Mouse (Mus musculus): ENCODE measurements around the gene Osbpl5. TPM values are rescaled to one million over a fixed set of nuclear protein-coding genes. Genes with fewer than 3 reads are reported as not detected.
A peak's percentile ranks its signal among the peaks of the same experiment; 100 is the strongest.
"Not testable (repeated sequence)": the region's sequence is repeated elsewhere in the genome, so short reads cannot be mapped to it uniquely, and the experiment has no call there.

Gene Osbpl5
- polyA plus RNA-seq, 1 experiment from 2014 or later: 11.9 TPM

- H3K9me3 ChIP-seq (replicated peaks; ENCODE audit: control insufficient read depth, low read length); H3K36me3 ChIP-seq (replicated peaks; ENCODE audit: control insufficient read depth, insufficient read depth, low read depth, low read length); H3K4me1 ChIP-seq (ENCODE audit: control insufficient read depth, insufficient read depth, low read length); H3K27me3 ChIP-seq (ENCODE audit: control insufficient read depth, insufficient read depth, low read length); DNase-seq (ENCODE audit: low spot score); H3K27ac ChIP-seq (replicated peaks; ENCODE audit: low read depth, low read length); ATAC-seq (replicated peaks; ENCODE audit: insufficient number of reproducible peaks, low FRiP score, low TSS enrichment, low read depth); H3K9ac ChIP-seq (replicated peaks; ENCODE audit: low read length); H3K4me3 ChIP-seq (ENCODE audit: low read depth, low read length); H3K4me2 ChIP-seq (ENCODE audit: low read depth, low read length): not testable (repeated sequence)
- 93% methylated on average over 1 of the region's 2 CpGs for WGBS
These were observed 72.2 kb downstream of the Osbpl5 start for GRCm38 (mm10) chr7:143684569-143684968.

GRCm38 (mm10) chr7:143681566-143681965 is 75.2 kb downstream of the Osbpl5 start:
- no peak for ATAC-seq (replicated peaks; ENCODE audit: insufficient number of reproducible peaks, low FRiP score, low TSS enrichment, low read depth)
- H3K4me1 ChIP-seq (ENCODE audit: control insufficient read depth, insufficient read depth, low read length): peaks cover 2% of the 10 kb centered on the region; the same call in 1 of the 2 replicates
- H3K27me3 ChIP-seq (ENCODE audit: control insufficient read depth, insufficient read depth, low read length): no peaks in the 10 kb centered on the region
- H3K9me3 ChIP-seq (replicated peaks; ENCODE audit: control insufficient read depth, low read length): no peaks in the 10 kb centered on the region
- H3K36me3 ChIP-seq (replicated peaks; ENCODE audit: control insufficient read depth, insufficient read depth, low read depth, low read length): no peaks in the 10 kb centered on the region
- H3K4me3 ChIP-seq (ENCODE audit: low read depth, low read length): no peak overlapping the region
- no peak overlapping the region for H3K9ac ChIP-seq (replicated peaks; ENCODE audit: low read length)
- H3K27ac ChIP-seq (replicated peaks; ENCODE audit: low read depth, low read length): no peak overlapping the region
- no peak for DNase-seq (ENCODE audit: low spot score)
- WGBS: 80% methylated on average over 1 of the region's 1 CpGs
- H3K4me2 ChIP-seq (ENCODE audit: low read depth, low read length): no peak overlapping the region

- H3K36me3 ChIP-seq (replicated peaks; ENCODE audit: control insufficient read depth, insufficient read depth, low read depth, low read length); H3K4me2 ChIP-seq (ENCODE audit: low read depth, low read length); H3K27me3 ChIP-seq (ENCODE audit: control insufficient read depth, insufficient read depth, low read length); H3K27ac ChIP-seq (replicated peaks; ENCODE audit: low read depth, low read length); H3K9ac ChIP-seq (replicated peaks; ENCODE audit: low read length); H3K4me1 ChIP-seq (ENCODE audit: control insufficient read depth, insufficient read depth, low read length); ATAC-seq (replicated peaks; ENCODE audit: insufficient number of reproducible peaks, low FRiP score, low TSS enrichment, low read depth); H3K4me3 ChIP-seq (ENCODE audit: low read depth, low read length); H3K9me3 ChIP-seq (replicated peaks; ENCODE audit: control insufficient read depth, low read length); DNase-seq (ENCODE audit: low spot score): not testable (repeated sequence)
- WGBS: 51% methylated on average over 2 of the region's 2 CpGs
These were observed 75.9 kb downstream of the Osbpl5 start for GRCm38 (mm10) chr7:143680836-143681235.

DNA sequence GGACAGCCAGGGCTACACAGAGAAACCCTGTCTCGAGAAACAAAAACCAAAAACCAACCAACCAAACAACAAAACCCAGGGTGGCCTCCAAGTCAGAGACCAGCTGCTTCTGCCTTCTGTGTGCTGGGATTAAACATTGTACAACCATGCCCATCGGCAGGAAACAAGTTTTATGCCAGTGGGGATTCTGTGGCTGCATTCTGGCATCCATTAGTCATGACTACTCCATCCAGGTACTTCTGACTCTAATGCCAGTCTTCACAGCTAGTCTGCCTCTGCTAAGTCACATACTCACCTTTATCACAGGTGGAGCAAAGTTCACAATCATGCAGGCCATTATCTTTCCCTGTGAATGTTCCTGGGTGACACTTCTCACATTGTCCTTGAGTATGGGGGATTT is 77.1 kb downstream of the Osbpl5 start:
- not testable (repeated sequence) for H3K9me3 ChIP-seq (replicated peaks; ENCODE audit: control insufficient read depth, low read length); H3K9ac ChIP-seq (replicated peaks; ENCODE audit: low read length); H3K4me3 ChIP-seq (ENCODE audit: low read depth, low read length); DNase-seq (ENCODE audit: low spot score); H3K27ac ChIP-seq (replicated peaks; ENCODE audit: low read depth, low read length); H3K4me1 ChIP-seq (ENCODE audit: control insufficient read depth, insufficient read depth, low read length); H3K4me2 ChIP-seq (ENCODE audit: low read depth, low read length); H3K27me3 ChIP-seq (ENCODE audit: control insufficient read depth, insufficient read depth, low read length); ATAC-seq (replicated peaks; ENCODE audit: insufficient number of reproducible peaks, low FRiP score, low TSS enrichment, low read depth); H3K36me3 ChIP-seq (replicated peaks; ENCODE audit: control insufficient read depth, insufficient read depth, low read depth, low read length)
- WGBS: 75% methylated on average over 2 of the region's 2 CpGs

- DNase-seq (ENCODE audit: low spot score) (no peak), ATAC-seq (replicated peaks; ENCODE audit: insufficient number of reproducible peaks, low FRiP score, low TSS enrichment, low read depth) (no peak)
- H3K4me2 ChIP-seq (ENCODE audit: low read depth, low read length): no peak overlapping the region
- H3K27me3 ChIP-seq (ENCODE audit: control insufficient read depth, insufficient read depth, low read length): no peaks in the 10 kb centered on the region
- H3K4me3 ChIP-seq (ENCODE audit: low read depth, low read length): no peak overlapping the region
- H3K36me3 ChIP-seq (replicated peaks; ENCODE audit: control insufficient read depth, insufficient read depth, low read depth, low read length): no peaks in the 10 kb centered on the region
- H3K9me3 ChIP-seq (replicated peaks; ENCODE audit: control insufficient read depth, low read length): no peaks in the 10 kb centered on the region
- H3K9ac ChIP-seq (replicated peaks; ENCODE audit: low read length): no peak overlapping the region
- H3K27ac ChIP-seq (replicated peaks; ENCODE audit: low read depth, low read length): no peak overlapping the region
- no peaks in the 10 kb centered on the region for H3K4me1 ChIP-seq (ENCODE audit: control insufficient read depth, insufficient read depth, low read length)
These were observed 90.1 kb downstream of the Osbpl5 start for GRCm38 (mm10) chr7:143666427-143667311.

DNA sequence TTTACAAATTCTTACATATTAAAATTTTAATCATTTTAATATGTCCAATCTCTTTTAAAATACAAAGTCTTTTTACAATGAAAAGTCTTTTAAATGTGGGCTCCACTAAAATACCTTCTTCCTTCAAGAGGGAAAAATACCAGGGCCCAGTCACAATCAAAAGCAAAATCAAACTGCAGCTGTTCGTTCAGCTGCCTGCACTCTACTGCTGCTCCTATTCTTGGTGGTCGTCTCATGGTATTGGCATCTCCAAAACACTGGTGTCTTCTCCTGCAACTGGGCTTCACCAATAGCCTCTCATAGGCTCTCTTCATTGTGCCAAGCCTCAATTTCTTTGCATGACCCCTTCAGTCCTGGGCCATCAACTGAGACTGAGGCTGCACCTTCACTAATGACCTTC is 93.3 kb downstream of the Osbpl5 start:
- Histone ChIP-seq H3K4me3 (ENCODE audit: low read depth, low read length) (no peak overlapping the region), H3K9me3 (replicated peaks; ENCODE audit: control insufficient read depth, low read length) (no peaks in the 10 kb centered on the region), H3K4me2 (ENCODE audit: low read depth, low read length) (no peak overlapping the region), H3K27me3 (ENCODE audit: control insufficient read depth, insufficient read depth, low read length) (no peaks in the 10 kb centered on the region), H3K9ac (replicated peaks; ENCODE audit: low read length) (no peak overlapping the region), H3K36me3 (replicated peaks; ENCODE audit: control insufficient read depth, insufficient read depth, low read depth, low read length) (no peaks in the 10 kb centered on the region), H3K4me1 (ENCODE audit: control insufficient read depth, insufficient read depth, low read length) (no peaks in the 10 kb centered on the region), H3K27ac (replicated peaks; ENCODE audit: low read depth, low read length) (no peak overlapping the region)
- WGBS: 81% methylated on average over 2 of the region's 2 CpGs
- DNase-seq (ENCODE audit: low spot score) (no peak), ATAC-seq (replicated peaks; ENCODE audit: insufficient number of reproducible peaks, low FRiP score, low TSS enrichment, low read depth) (no peak)

- H3K27ac ChIP-seq (replicated peaks; ENCODE audit: low read depth, low read length): no peak overlapping the region
- H3K4me1 ChIP-seq (ENCODE audit: control insufficient read depth, insufficient read depth, low read length): no peaks in the 10 kb centered on the region
- no peak for ATAC-seq (replicated peaks; ENCODE audit: insufficient number of reproducible peaks, low FRiP score, low TSS enrichment, low read depth)
- no peaks in the 10 kb centered on the region for H3K27me3 ChIP-seq (ENCODE audit: control insufficient read depth, insufficient read depth, low read length)
- no peak for DNase-seq (ENCODE audit: low spot score)
- no peak overlapping the region for H3K4me2 ChIP-seq (ENCODE audit: low read depth, low read length)
- H3K36me3 ChIP-seq (replicated peaks; ENCODE audit: control insufficient read depth, insufficient read depth, low read depth, low read length): no peaks in the 10 kb centered on the region
- H3K9ac ChIP-seq (replicated peaks; ENCODE audit: low read length): no peak overlapping the region
- H3K4me3 ChIP-seq (ENCODE audit: low read depth, low read length): no peak overlapping the region
- no peaks in the 10 kb centered on the region for H3K9me3 ChIP-seq (replicated peaks; ENCODE audit: control insufficient read depth, low read length)
These were observed 96.0 kb downstream of the Osbpl5 start for GRCm38 (mm10) chr7:143660797-143661196.

- not testable (repeated sequence) for H3K27me3 ChIP-seq (ENCODE audit: control insufficient read depth, insufficient read depth, low read length); H3K9ac ChIP-seq (replicated peaks; ENCODE audit: low read length); H3K9me3 ChIP-seq (replicated peaks; ENCODE audit: control insufficient read depth, low read length); ATAC-seq (replicated peaks; ENCODE audit: insufficient number of reproducible peaks, low FRiP score, low TSS enrichment, low read depth); DNase-seq (ENCODE audit: low spot score); H3K4me1 ChIP-seq (ENCODE audit: control insufficient read depth, insufficient read depth, low read length); H3K27ac ChIP-seq (replicated peaks; ENCODE audit: low read depth, low read length); H3K36me3 ChIP-seq (replicated peaks; ENCODE audit: control insufficient read depth, insufficient read depth, low read depth, low read length); H3K4me3 ChIP-seq (ENCODE audit: low read depth, low read length)
- H3K4me2 ChIP-seq (ENCODE audit: low read depth, low read length): peak overlapping the region; percentile 88
- WGBS: 56% methylated on average over 10 of the region's 10 CpGs
These were observed 106.9 kb downstream of the Osbpl5 start for GRCm38 (mm10) chr7:143649769-143650346.
